Mouse (Mus musculus) G1E (cell line): ENCODE measurements around the gene Krt76. TPM values are rescaled to one million over a fixed set of nuclear protein-coding genes. Genes with fewer than 3 reads are reported as not detected.

ENCODE experiments used
- ATAC-seq: 2 replicates; pipeline ENCODE4 v1.8.0; 2016; ENCODE audit warnings: mild to moderate bottlenecking; ENCODE audit not compliant: insufficient number of reproducible peaks, poor library complexity, low FRiP score, severe bottlenecking; ENCODE audit errors: extremely low read depth
- DNase-seq: peaks from one replicate; pipeline ENCODE4 v3.0.0; 2012; ENCODE audit warnings: low spot score
- H3K27me3 ChIP-seq: 2 replicates; pipeline ENCODE4 v1.6.1; 2012; ENCODE audit warnings: mild to moderate bottlenecking, low read length, inconsistent platforms; ENCODE audit not compliant: insufficient read depth
- H3K36me3 ChIP-seq: replicated peaks from 2 replicates; pipeline ENCODE3; 2012; ENCODE audit warnings: mild to moderate bottlenecking, inconsistent platforms
- H3K4me1 ChIP-seq: 2 replicates; pipeline ENCODE4 v1.6.1; 2012; ENCODE audit warnings: low read depth, low read length, inconsistent platforms, mixed read lengths; ENCODE audit not compliant: insufficient read depth
- H3K4me3 ChIP-seq: 2 replicates; pipeline ENCODE4 v1.5.1; 2012; ENCODE audit warnings: low read depth, mild to moderate bottlenecking, inconsistent platforms, low read length, moderate library complexity, mixed read lengths
- H3K9me3 ChIP-seq: replicated peaks from 2 replicates; pipeline ENCODE4 v1.6.1; 2012; ENCODE audit warnings: inconsistent platforms
- CTCF ChIP-seq: IDR thresholded peaks from 2 replicates; pipeline ENCODE4 v1.5.1; 2012; ENCODE audit warnings: low read depth, low read length, inconsistent platforms, mixed read lengths
- GATA1 ChIP-seq: IDR thresholded peaks from 2 replicates; pipeline ENCODE4 v1.6.1; 2012; ENCODE audit warnings: borderline replicate concordance, low read length, inconsistent platforms, mixed read lengths
- GATA2 ChIP-seq: IDR thresholded peaks from 2 replicates; pipeline ENCODE4 v1.6.1; 2012; ENCODE audit warnings: low read depth, low read length, inconsistent platforms, borderline replicate concordance
- POLR2AphosphoS5 ChIP-seq: IDR thresholded peaks from 2 replicates; pipeline ENCODE4 v1.6.1; 2012; ENCODE audit warnings: low read depth, low read length, inconsistent platforms; ENCODE audit not compliant: insufficient replicate concordance
- TAL1 ChIP-seq: conservative IDR thresholded peaks from 2 replicates; pipeline ENCODE4 v1.6.1; 2012; ENCODE audit warnings: low read depth, low read length, inconsistent platforms, mixed read lengths
- polyA plus RNA-seq: library from polyadenylated mRNA; stranded (reverse); fragments of >175 nt; gene quantifications from 2 replicates; pipeline ENCODE4 v1.2.3, GENCODE M21; 2012
- total RNA-seq, 2 experiments: library from RNA; stranded (forward) in 1 of 2; stranded (reverse) in 1 of 2; fragments of 200-1000 nt in 1 of 2; fragments of >200 nt in 1 of 2; fragmentation: Nextera tagmentation in 1 of 2; gene quantifications; 2 replicates each; pipeline ENCODE4 v1.2.3; 2014 to 2017

Krt76 gene
- total and polyA plus RNA-seq, 3 experiments, result 0.05 TPM; not detected in 2

DNA sequence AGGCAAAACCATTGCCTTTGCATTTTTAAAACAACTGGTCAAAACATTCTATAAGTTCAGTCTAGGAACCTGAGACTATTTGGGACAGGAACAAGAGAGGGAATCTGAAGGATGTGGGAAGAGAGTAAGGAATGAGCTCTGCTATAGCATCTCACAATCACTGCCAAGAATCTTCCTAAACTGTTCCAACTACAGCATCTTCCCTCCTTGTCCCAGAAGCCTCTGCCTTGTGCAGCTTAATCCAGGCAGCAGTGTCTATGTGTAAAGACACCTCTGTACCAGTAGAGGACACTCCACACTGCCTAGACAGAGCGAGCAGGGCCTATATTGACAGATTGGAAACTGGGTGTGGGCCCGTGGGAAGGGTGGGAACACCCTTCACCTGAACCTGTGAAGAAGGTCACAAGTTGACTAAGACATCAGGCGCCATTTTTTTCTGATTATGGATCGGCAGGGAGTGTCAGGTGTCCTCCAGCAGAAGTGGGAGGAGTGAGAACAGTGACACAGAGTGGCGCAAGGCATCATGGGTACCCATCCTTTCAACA, 57.9 kb downstream of the Krt76 start:
- Histone ChIP-seq H3K27me3 (no peaks in the 10 kb centered on the region), H3K9me3 (peaks cover 12% of the 10 kb centered on the region), H3K36me3 (no peaks in the 10 kb centered on the region), H3K4me1 (no peaks in the 10 kb centered on the region), H3K4me3 (no peak overlapping the region)
- no peak for DNase-seq
- ATAC-seq, result no peak
- TF ChIP-seq CTCF (no peak), GATA2 (no peak), GATA1 (no peak), TAL1 (no peak), POLR2AphosphoS5 (no peak)

Other genes with a start within 250 kb of the Krt76 start
- gene Gm5478, start 245.5 kb downstream of the Krt76 start, total RNA-seq (2014; fragmentation: Nextera tagmentation), result not detected in 2 replicates
- 0.33 TPM in 1 of 2 replicates, not detected in the other for gene Gm5478, start 245.5 kb downstream of the Krt76 start, total RNA-seq (2017)
- not detected in 2 replicates for gene Gm5478, start 245.5 kb downstream of the Krt76 start, polyA plus RNA-seq
- gene Krt6b, start 212.6 kb downstream of the Krt76 start, total RNA-seq (2014; fragmentation: Nextera tagmentation), result not detected in 2 replicates
- not detected in 2 replicates for gene Krt6b, start 212.6 kb downstream of the Krt76 start, total RNA-seq (2017)
- gene Krt6b, start 212.6 kb downstream of the Krt76 start, polyA plus RNA-seq, result not detected in 2 replicates
- not detected in 2 replicates for gene Krt6a, start 198.6 kb downstream of the Krt76 start, total RNA-seq (2014; fragmentation: Nextera tagmentation)
- not detected in 2 replicates for gene Krt6a, start 198.6 kb downstream of the Krt76 start, total RNA-seq (2017)
- not detected in 2 replicates for gene Krt6a, start 198.6 kb downstream of the Krt76 start, polyA plus RNA-seq
- gene Krt5, start 180.0 kb downstream of the Krt76 start, total RNA-seq (2014; fragmentation: Nextera tagmentation), result not detected in 2 replicates
- not detected in 2 replicates for gene Krt5, start 180.0 kb downstream of the Krt76 start, total RNA-seq (2017)
- not detected in 2 replicates for gene Krt5, start 180.0 kb downstream of the Krt76 start, polyA plus RNA-seq
- gene Krt71, start 149.8 kb downstream of the Krt76 start, total RNA-seq (2014; fragmentation: Nextera tagmentation), result not detected in 2 replicates
- gene Krt71, start 149.8 kb downstream of the Krt76 start, total RNA-seq (2017), result not detected in 2 replicates
- gene Krt71, start 149.8 kb downstream of the Krt76 start, polyA plus RNA-seq, result not detected in 2 replicates
- gene Krt72, start 106.5 kb downstream of the Krt76 start, total RNA-seq (2014; fragmentation: Nextera tagmentation), result not detected in 2 replicates
- gene Krt72, start 106.5 kb downstream of the Krt76 start, total RNA-seq (2017), result 0.23 TPM in 1 of 2 replicates, not detected in the other
- not detected in 2 replicates for gene Krt72, start 106.5 kb downstream of the Krt76 start, polyA plus RNA-seq
- gene Krt73, start 90.6 kb downstream of the Krt76 start, total RNA-seq (2014; fragmentation: Nextera tagmentation), result not detected in 2 replicates
- not detected in 2 replicates for gene Krt73, start 90.6 kb downstream of the Krt76 start, total RNA-seq (2017)
- gene Krt73, start 90.6 kb downstream of the Krt76 start, polyA plus RNA-seq, result not detected in 2 replicates
- not detected in 2 replicates for gene Krt2, start 74.8 kb downstream of the Krt76 start, total RNA-seq (2014; fragmentation: Nextera tagmentation)
- gene Krt2, start 74.8 kb downstream of the Krt76 start, total RNA-seq (2017), result not detected in 2 replicates
- gene Krt2, start 74.8 kb downstream of the Krt76 start, polyA plus RNA-seq, result not detected in 2 replicates
- gene Krt1, start 42.1 kb downstream of the Krt76 start, total RNA-seq (2014; fragmentation: Nextera tagmentation), result not detected in 2 replicates
- 0.11 and 0.12 TPM in 2 replicates for gene Krt1, start 42.1 kb downstream of the Krt76 start, total RNA-seq (2017)
- gene Krt1, start 42.1 kb downstream of the Krt76 start, polyA plus RNA-seq, result not detected in 2 replicates
- gene Krt77, start 23.2 kb downstream of the Krt76 start, total RNA-seq (2014; fragmentation: Nextera tagmentation), result not detected in 2 replicates
- 0.05 TPM in 1 of 2 replicates, not detected in the other for gene Krt77, start 23.2 kb downstream of the Krt76 start, total RNA-seq (2017)
- not detected in 2 replicates for gene Krt77, start 23.2 kb downstream of the Krt76 start, polyA plus RNA-seq
- gene Krt4, start 31.8 kb upstream of the Krt76 start, total RNA-seq (2014; fragmentation: Nextera tagmentation), result not detected in 2 replicates
- gene Krt4, start 31.8 kb upstream of the Krt76 start, total RNA-seq (2017), result 0.06 and 0.11 TPM in 2 replicates
- gene Krt4, start 31.8 kb upstream of the Krt76 start, polyA plus RNA-seq, result not detected in 2 replicates
- not detected in 2 replicates for gene Krt79, start 47.4 kb upstream of the Krt76 start, total RNA-seq (2014; fragmentation: Nextera tagmentation)
- gene Krt79, start 47.4 kb upstream of the Krt76 start, total RNA-seq (2017), result 0.12 TPM in 1 of 2 replicates, not detected in the other
- gene Krt79, start 47.4 kb upstream of the Krt76 start, polyA plus RNA-seq, result not detected in 2 replicates
- not detected in 2 replicates for gene Krt78, start 61.4 kb upstream of the Krt76 start, total RNA-seq (2014; fragmentation: Nextera tagmentation)
- gene Krt78, start 61.4 kb upstream of the Krt76 start, total RNA-seq (2017), result 0.05 TPM in 1 of 2 replicates, not detected in the other
- not detected in 2 replicates for gene Krt78, start 61.4 kb upstream of the Krt76 start, polyA plus RNA-seq
- not detected in 2 replicates for gene Krt8, start 111.6 kb upstream of the Krt76 start, total RNA-seq (2014; fragmentation: Nextera tagmentation)
- not detected in 2 replicates for gene Krt8, start 111.6 kb upstream of the Krt76 start, total RNA-seq (2017)
- not detected in 2 replicates for gene Krt8, start 111.6 kb upstream of the Krt76 start, polyA plus RNA-seq
- not detected in 2 replicates for gene Krt18, start 135.3 kb upstream of the Krt76 start, total RNA-seq (2014; fragmentation: Nextera tagmentation)
- gene Krt18, start 135.3 kb upstream of the Krt76 start, total RNA-seq (2017), result not detected in 2 replicates
- 0.04 TPM in 1 of 2 replicates, not detected in the other for gene Krt18, start 135.3 kb upstream of the Krt76 start, polyA plus RNA-seq
- 196 and 223 TPM in 2 replicates for gene Eif4b, start 180.9 kb upstream of the Krt76 start, total RNA-seq (2014; fragmentation: Nextera tagmentation)
- 409 and 435 TPM in 2 replicates for gene Eif4b, start 180.9 kb upstream of the Krt76 start, total RNA-seq (2017)
- gene Eif4b, start 180.9 kb upstream of the Krt76 start, polyA plus RNA-seq, result 353 and 439 TPM in 2 replicates
- 3.8 TPM in 1 of 2 replicates, not detected in the other for gene Tns2, start 207.5 kb upstream of the Krt76 start, total RNA-seq (2014; fragmentation: Nextera tagmentation)
- 0.41 and 2.3 TPM in 2 replicates for gene Tns2, start 207.5 kb upstream of the Krt76 start, total RNA-seq (2017)
- gene Tns2, start 207.5 kb upstream of the Krt76 start, polyA plus RNA-seq, result 0.55 and 0.63 TPM in 2 replicates
- 5.3 and 7.1 TPM in 2 replicates for gene Spryd3, start 243.3 kb upstream of the Krt76 start, total RNA-seq (2014; fragmentation: Nextera tagmentation)
- 12.1 and 12.3 TPM in 2 replicates for gene Spryd3, start 243.3 kb upstream of the Krt76 start, total RNA-seq (2017)
- gene Spryd3, start 243.3 kb upstream of the Krt76 start, polyA plus RNA-seq, result 12.7 and 14.9 TPM in 2 replicates